Mouse (Mus musculus): ENCODE measurements around the gene Dock3. TPM values are rescaled to one million over a fixed set of nuclear protein-coding genes. Genes with fewer than 3 reads are reported as not detected.

The Dock3 gene
- polyA plus RNA-seq, 1 experiment from 2014 or later = 0.12 TPM

Small RNA genes within 50 kb of the gene (microRNA-seq; reads per million reads assigned to microRNA genes)
- not detected for gene Gm22238

Other genes with a start within 250 kb of the Dock3 start
- 12.5 and 13.2 TPM in 2 replicates for gene Mapkapk3, start 58.0 kb upstream of the Dock3 start, polyA plus RNA-seq (2016; fragmentation: Nextera tagmentation; extraction: Ambion mirVana)
- gene Cish, start 64.1 kb upstream of the Dock3 start, polyA plus RNA-seq (2016; fragmentation: Nextera tagmentation; extraction: Ambion mirVana) = 16.2 and 18.1 TPM in 2 replicates
- gene Hemk1, start 106.4 kb upstream of the Dock3 start, polyA plus RNA-seq (2016; fragmentation: Nextera tagmentation; extraction: Ambion mirVana) = 4.9 and 5.0 TPM in 2 replicates
- 0.06 and 0.10 TPM in 2 replicates for gene 6430571L13Rik, start 108.7 kb upstream of the Dock3 start, polyA plus RNA-seq (2016; fragmentation: Nextera tagmentation; extraction: Ambion mirVana)
- gene Cacna2d2, start 167.7 kb upstream of the Dock3 start, polyA plus RNA-seq (2016; fragmentation: Nextera tagmentation; extraction: Ambion mirVana) = 0.02 and 0.13 TPM in 2 replicates

All from liver, embryonic 12.5 days (tissue).